Mouse (Mus musculus): ENCODE data around the gene Ostn. TPM values are rescaled to one million over a fixed set of nuclear protein-coding genes. Genes with fewer than 3 reads are reported as not detected.
"Not testable (repeated sequence)": the region's sequence is repeated elsewhere in the genome, so short reads cannot be mapped to it uniquely, and the experiment has no call there.

The Ostn gene
- not detected in 2 replicates for polyA plus RNA-seq (2012; rRNA removed)

GRCm38 (mm10) chr16:27307189-27307588 lies at the start of gene Ostn:
Ostn (plus strand) TSS chr16:27307489.
- H3K36me3 ChIP-seq (ENCODE audit: control insufficient read depth, insufficient read depth, low read length); H3K4me1 ChIP-seq (ENCODE audit: control insufficient read depth, insufficient read depth, insufficient read length, low read length); H3K27me3 ChIP-seq (ENCODE audit: control insufficient read depth, insufficient read depth, low read length); H3K4me3 ChIP-seq (ENCODE audit: low read depth, low read length); H3K27ac ChIP-seq (ENCODE audit: insufficient read depth, low read depth, low read length): not testable (repeated sequence)
- 46% methylated on average over 4 of the region's 4 CpGs for WGBS

DNA sequence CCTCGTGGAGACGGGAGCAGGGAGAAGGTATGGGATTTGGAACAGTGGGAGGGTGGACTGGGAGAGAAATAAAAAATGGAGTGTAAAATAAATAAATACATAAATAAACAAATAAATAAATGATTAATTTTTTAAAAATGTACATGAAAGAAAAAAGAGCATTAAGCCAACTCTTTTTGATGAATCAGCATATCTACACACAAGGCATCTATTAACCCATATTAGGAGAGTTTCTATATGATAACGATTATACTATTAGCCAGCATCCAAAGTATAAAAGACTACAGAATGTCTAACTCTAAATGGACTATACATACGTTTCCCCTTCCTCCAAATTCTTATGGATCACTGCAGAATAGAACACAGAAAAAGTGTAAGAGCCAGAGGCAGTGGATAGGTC lies 38.5 kb upstream of the Ostn start:
- no peak overlapping the region for H3K27ac ChIP-seq (ENCODE audit: insufficient read depth, low read depth, low read length)
- H3K4me3 ChIP-seq (ENCODE audit: low read depth, low read length), result no peak overlapping the region
- H3K27me3 ChIP-seq (ENCODE audit: control insufficient read depth, insufficient read depth, low read length), result no peaks in the 10 kb centered on the region
- no peaks in the 10 kb centered on the region for H3K4me1 ChIP-seq (ENCODE audit: control insufficient read depth, insufficient read depth, insufficient read length, low read length)
- TF ChIP-seq POLR2A (IDR thresholded peaks at IDR 0.05; ENCODE audit: low read depth, low read length) (no peak), CTCF (IDR thresholded peaks at IDR 0.05; ENCODE audit: extremely low read depth, insufficient read length, insufficient replicate concordance, low read depth, low read length) (no peak)
- WGBS, result 72% methylated on average over 4 of the region's 4 CpGs
- H3K36me3 ChIP-seq (ENCODE audit: control insufficient read depth, insufficient read depth, low read length), result no peaks in the 10 kb centered on the region

GRCm38 (mm10) chr16:27287410-27287809 lies 19.9 kb upstream of the Ostn start:
- TF ChIP-seq CTCF (IDR thresholded peaks at IDR 0.05; ENCODE audit: extremely low read depth, insufficient read length, insufficient replicate concordance, low read depth, low read length) (no peak), POLR2A (IDR thresholded peaks at IDR 0.05; ENCODE audit: low read depth, low read length) (no peak)
- Histone ChIP-seq H3K27ac (ENCODE audit: insufficient read depth, low read depth, low read length) (no peak overlapping the region), H3K4me3 (ENCODE audit: low read depth, low read length) (no peak overlapping the region), H3K36me3 (ENCODE audit: control insufficient read depth, insufficient read depth, low read length) (no peaks in the 10 kb centered on the region), H3K27me3 (ENCODE audit: control insufficient read depth, insufficient read depth, low read length) (no peaks in the 10 kb centered on the region), H3K4me1 (ENCODE audit: control insufficient read depth, insufficient read depth, insufficient read length, low read length) (no peaks in the 10 kb centered on the region)
- WGBS, result 83% methylated on average over 3 of the region's 3 CpGs

DNA sequence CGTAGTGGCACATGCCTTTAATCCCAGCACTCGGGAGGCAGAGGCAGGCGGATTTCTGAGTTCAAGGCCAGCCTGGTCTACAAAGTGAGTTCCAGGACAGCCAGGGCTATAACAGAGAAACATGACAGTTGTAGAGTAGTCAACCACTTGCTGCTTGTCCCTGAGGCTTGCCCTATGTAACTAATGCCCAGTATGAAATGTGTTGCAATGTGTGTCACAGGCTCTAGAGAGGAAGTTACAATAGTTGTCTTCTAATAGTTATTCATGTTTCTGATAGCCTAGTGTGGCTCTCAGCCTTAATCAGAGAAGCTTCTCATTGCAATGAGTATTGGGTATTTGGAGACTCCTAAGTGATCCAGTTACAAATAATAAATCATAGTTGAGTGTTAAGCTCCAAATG lies 10.8 kb upstream of the Ostn start:
- Histone ChIP-seq H3K27ac (ENCODE audit: insufficient read depth, low read depth, low read length) (no peak overlapping the region), H3K4me1 (ENCODE audit: control insufficient read depth, insufficient read depth, insufficient read length, low read length) (no peaks in the 10 kb centered on the region), H3K27me3 (ENCODE audit: control insufficient read depth, insufficient read depth, low read length) (no peaks in the 10 kb centered on the region), H3K4me3 (ENCODE audit: low read depth, low read length) (no peak overlapping the region), H3K36me3 (ENCODE audit: control insufficient read depth, insufficient read depth, low read length) (no peaks in the 10 kb centered on the region)
- 88% methylated on average over 3 of the region's 3 CpGs for WGBS
- TF ChIP-seq POLR2A (IDR thresholded peaks at IDR 0.05; ENCODE audit: low read depth, low read length) (no peak), CTCF (IDR thresholded peaks at IDR 0.05; ENCODE audit: extremely low read depth, insufficient read length, insufficient replicate concordance, low read depth, low read length) (no peak)

GRCm38 (mm10) chr16:27296929-27297328 lies 10.4 kb upstream of the Ostn start:
- Histone ChIP-seq H3K4me3 (ENCODE audit: low read depth, low read length) (no peak overlapping the region), H3K36me3 (ENCODE audit: control insufficient read depth, insufficient read depth, low read length) (no peaks in the 10 kb centered on the region), H3K27me3 (ENCODE audit: control insufficient read depth, insufficient read depth, low read length) (no peaks in the 10 kb centered on the region), H3K27ac (ENCODE audit: insufficient read depth, low read depth, low read length) (no peak overlapping the region), H3K4me1 (ENCODE audit: control insufficient read depth, insufficient read depth, insufficient read length, low read length) (no peaks in the 10 kb centered on the region)
- WGBS, result 78% methylated on average over 2 of the region's 2 CpGs
- TF ChIP-seq CTCF (IDR thresholded peaks at IDR 0.05; ENCODE audit: extremely low read depth, insufficient read length, insufficient replicate concordance, low read depth, low read length), result no peak
- no peak for TF ChIP-seq POLR2A (IDR thresholded peaks at IDR 0.05; ENCODE audit: low read depth, low read length)

DNA sequence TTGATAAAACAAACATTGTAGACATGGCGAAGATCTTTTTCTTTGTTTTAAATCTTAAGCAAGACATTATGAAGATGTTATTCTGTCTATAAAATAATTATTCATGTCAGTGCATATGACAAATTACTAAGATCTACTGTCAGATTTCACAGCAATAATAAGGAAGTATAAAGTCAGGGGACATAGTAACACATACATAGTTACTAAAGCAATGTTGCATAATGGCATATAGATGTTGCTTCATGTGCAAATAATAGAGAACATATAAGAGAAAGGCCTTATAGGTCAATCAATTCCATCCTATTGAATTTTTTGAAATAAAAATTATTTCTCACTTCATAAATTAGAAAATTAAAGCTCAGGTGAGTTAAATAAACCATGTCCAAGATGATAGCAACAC lies 11.8 kb downstream of the Ostn start:
- Histone ChIP-seq H3K27ac (ENCODE audit: insufficient read depth, low read depth, low read length) (no peak overlapping the region), H3K4me3 (ENCODE audit: low read depth, low read length) (no peak overlapping the region), H3K4me1 (ENCODE audit: control insufficient read depth, insufficient read depth, insufficient read length, low read length) (no peaks in the 10 kb centered on the region), H3K27me3 (ENCODE audit: control insufficient read depth, insufficient read depth, low read length) (no peaks in the 10 kb centered on the region), H3K36me3 (ENCODE audit: control insufficient read depth, insufficient read depth, low read length) (no peaks in the 10 kb centered on the region)
- TF ChIP-seq CTCF (IDR thresholded peaks at IDR 0.05; ENCODE audit: extremely low read depth, insufficient read length, insufficient replicate concordance, low read depth, low read length) (no peak), POLR2A (IDR thresholded peaks at IDR 0.05; ENCODE audit: low read depth, low read length) (no peak)
- WGBS, result 77% methylated on average over 1 of the region's 1 CpGs

GRCm38 (mm10) chr16:27322047-27322446 lies 14.8 kb downstream of the Ostn start:
- no peaks in the 10 kb centered on the region for H3K4me1 ChIP-seq (ENCODE audit: control insufficient read depth, insufficient read depth, insufficient read length, low read length)
- TF ChIP-seq CTCF (IDR thresholded peaks at IDR 0.05; ENCODE audit: extremely low read depth, insufficient read length, insufficient replicate concordance, low read depth, low read length) (no peak), POLR2A (IDR thresholded peaks at IDR 0.05; ENCODE audit: low read depth, low read length) (no peak)
- no peak overlapping the region for H3K27ac ChIP-seq (ENCODE audit: insufficient read depth, low read depth, low read length)
- no peak overlapping the region for H3K4me3 ChIP-seq (ENCODE audit: low read depth, low read length)
- H3K27me3 ChIP-seq (ENCODE audit: control insufficient read depth, insufficient read depth, low read length), result no peaks in the 10 kb centered on the region
- no peaks in the 10 kb centered on the region for H3K36me3 ChIP-seq (ENCODE audit: control insufficient read depth, insufficient read depth, low read length)

DNA sequence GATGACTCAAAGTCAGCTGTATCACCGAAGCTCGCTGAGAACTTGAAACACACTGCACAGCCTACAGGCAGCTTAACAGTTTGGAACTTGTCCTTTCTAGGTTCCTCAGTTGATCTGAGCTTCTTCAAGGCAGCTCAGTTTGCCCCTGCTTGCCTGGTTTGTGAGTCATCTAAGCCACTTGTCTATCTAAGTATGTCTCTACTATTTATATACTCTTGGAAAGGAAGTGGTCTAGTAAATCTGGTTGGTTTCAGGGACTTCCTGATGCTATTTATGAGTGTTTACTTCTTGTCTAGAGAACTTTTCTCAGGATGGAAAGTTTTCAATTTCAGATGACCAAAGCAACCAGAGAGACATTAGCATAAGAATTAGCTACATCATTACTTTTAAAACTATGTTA lies 19.2 kb downstream of the Ostn start:
- Histone ChIP-seq H3K4me3 (ENCODE audit: low read depth, low read length) (no peak overlapping the region), H3K27ac (ENCODE audit: insufficient read depth, low read depth, low read length) (no peak overlapping the region), H3K27me3 (ENCODE audit: control insufficient read depth, insufficient read depth, low read length) (no peaks in the 10 kb centered on the region), H3K4me1 (ENCODE audit: control insufficient read depth, insufficient read depth, insufficient read length, low read length) (no peaks in the 10 kb centered on the region), H3K36me3 (ENCODE audit: control insufficient read depth, insufficient read depth, low read length) (no peaks in the 10 kb centered on the region)
- 93% methylated on average over 2 of the region's 2 CpGs for WGBS
- no peak for TF ChIP-seq POLR2A (IDR thresholded peaks at IDR 0.05; ENCODE audit: low read depth, low read length)
- TF ChIP-seq CTCF (IDR thresholded peaks at IDR 0.05; ENCODE audit: extremely low read depth, insufficient read length, insufficient replicate concordance, low read depth, low read length), result no peak
